26 mouse cellular contexts compared by ENCODE assay signal in genomic region chrX:98515329-98515728, GRCm38 (mm10).
A peak's percentile ranks its signal among the peaks of the same experiment; 100 is the strongest.
DNase-seq lines count a peak whose midpoint lies in the region; ATAC-seq lines count a peak whose summit lies in the region.
"Had no signal": no experiment of that assay in that cellular context is flagged by ENCODE, and none has a peak within 500 bp of the region (broad histone marks: within the 10 kb centered on the region; RNA-seq: fewer than 3 reads in every experiment).

No protein-coding gene starts in this region.

- no peaks in the 10 kb centered on the region for H3K36me3 ChIP-seq in heart, embryonic 11.5 days (ENCODE audit: control insufficient read depth, insufficient read depth, low read length)
- H3K36me3 ChIP-seq: heart, embryonic 15.5 days; hindbrain, embryonic 10.5 days; hindbrain, embryonic 15.5 days; limb, embryonic 13.5 days had no signal

- no peaks in the 10 kb centered on the region for H3K4me1 ChIP-seq in heart, embryonic 11.5 days (ENCODE audit: control insufficient read depth, insufficient read depth, low read length)
- H3K4me1 ChIP-seq: heart, embryonic 15.5 days; hindbrain, embryonic 10.5 days; hindbrain, embryonic 15.5 days; limb, embryonic 13.5 days had no signal

- no peak overlapping the region for H3K4me3 ChIP-seq in heart, embryonic 11.5 days (ENCODE audit: low read depth, low read length)
- H3K4me3 ChIP-seq: gastrocnemius, adult 2 months; heart, embryonic 15.5 days; hindbrain, embryonic 10.5 days; hindbrain, embryonic 15.5 days; limb, embryonic 13.5 days had no signal

- H3K9me3 ChIP-seq in heart, embryonic 11.5 days (replicated peaks; ENCODE audit: control insufficient read depth, low read length) = no peaks in the 10 kb centered on the region
- H3K9me3 ChIP-seq: heart, embryonic 15.5 days; hindbrain, embryonic 10.5 days; hindbrain, embryonic 15.5 days; limb, embryonic 13.5 days had no signal

- intact Hi-C loops in heart, postnatal 25 days (cut with DNase I) = no loop called here

- no peak overlapping the region for H3K4me2 ChIP-seq in heart, embryonic 11.5 days
- H3K4me2 ChIP-seq: heart, embryonic 15.5 days; hindbrain, embryonic 15.5 days; limb, embryonic 13.5 days; liver, embryonic 11.5 days; midbrain, embryonic 11.5 days had no signal

- WGBS in heart, embryonic 11.5 days (ENCODE audit: insufficient replicate concordance) = 63% methylated on average over 2 of the region's 2 CpGs

- DNase-seq in heart, adult 11 months = peak; percentile 60
- no peak for DNase-seq in heart, postnatal 25 days (ENCODE audit: low spot score)
- DNase-seq in heart, postnatal 4 days = peak; percentile 7
- DNase-seq in 3T3-L1 (ENCODE audit: low read depth, low spot score) (peak; percentile 5), adipocyte (ENCODE audit: low spot score) (peak; percentile 2)
- DNase-seq: adrenal gland, adult 8-10 months; B cell, adult 2 months; cerebellum, adult 2 months; cerebellum, postnatal 14 days; gastrocnemius, adult 2 months; kidney, adult 18-20 months; right cerebral cortex, postnatal 25 days; spleen, adult 18-20 months; thymus, adult 18-20 months; thymus, postnatal 36 days had no signal

- H3K27me3 ChIP-seq in heart, embryonic 11.5 days (ENCODE audit: control insufficient read depth, insufficient read depth, low read length) = no peaks in the 10 kb centered on the region
- H3K27me3 ChIP-seq: heart, embryonic 15.5 days; hindbrain, embryonic 15.5 days had no signal

- no peak overlapping the region for H3K9ac ChIP-seq in heart, embryonic 11.5 days (ENCODE audit: low read depth, low read length)
- H3K9ac ChIP-seq: heart, embryonic 15.5 days; hindbrain, embryonic 15.5 days; limb, embryonic 13.5 days had no signal

- no peak for ATAC-seq in heart, embryonic 11.5 days (replicated peaks; ENCODE audit: insufficient number of reproducible peaks, low FRiP score, low TSS enrichment)
- no peak for ATAC-seq in inflammation-experienced regulatory T-cells, adult 6 months
- ATAC-seq: activated CD4-positive, CD25-positive, alpha-beta regulatory T cell, adult 4 months; forebrain, embryonic 14.5 days; midbrain, embryonic 16.5 days had no signal

- H3K27ac ChIP-seq in heart, embryonic 11.5 days (ENCODE audit: low read depth, low read length) = no peak overlapping the region
- H3K27ac ChIP-seq: gastrocnemius, adult 2 months; heart, embryonic 15.5 days; hindbrain, embryonic 10.5 days; hindbrain, embryonic 15.5 days; limb, embryonic 13.5 days had no signal
